Mouse (Mus musculus) bone marrow, adult 2 months (tissue): ENCODE measurements around the gene Rhbdd1.

Source experiments
- CTCF ChIP-seq: fragments of 200-500 bp; IDR thresholded peaks from 2 replicates; pipeline ENCODE4 v1.5.1; 2011; ENCODE audit warnings: low read length, control low read depth; ENCODE audit not compliant: control insufficient read depth, insufficient read depth
- POLR2A ChIP-seq: fragments of 200-500 bp; IDR thresholded peaks from 2 replicates; pipeline ENCODE4 v1.6.1; 2011; ENCODE audit warnings: low read depth, mild to moderate bottlenecking, control low read depth, low read length, borderline replicate concordance; ENCODE audit not compliant: control insufficient read depth

GRCm38 (mm10) chr1:82476746-82477145, 160.5 kb downstream of the Rhbdd1 start:
- TF ChIP-seq POLR2A (no peak), CTCF (no peak)
